Mouse (Mus musculus) thymus, postnatal 14 days (tissue): Measurements from ENCODE around the gene Plce1.
"Not testable (repeated sequence)": the region's sequence is repeated elsewhere in the genome, so short reads cannot be mapped to it uniquely, and the experiment has no call there.

ENCODE experiments used
- DNase-seq: peaks from one replicate; pipeline ENCODE4 v3.0.0; 2021

The Plce1 gene

DNA sequence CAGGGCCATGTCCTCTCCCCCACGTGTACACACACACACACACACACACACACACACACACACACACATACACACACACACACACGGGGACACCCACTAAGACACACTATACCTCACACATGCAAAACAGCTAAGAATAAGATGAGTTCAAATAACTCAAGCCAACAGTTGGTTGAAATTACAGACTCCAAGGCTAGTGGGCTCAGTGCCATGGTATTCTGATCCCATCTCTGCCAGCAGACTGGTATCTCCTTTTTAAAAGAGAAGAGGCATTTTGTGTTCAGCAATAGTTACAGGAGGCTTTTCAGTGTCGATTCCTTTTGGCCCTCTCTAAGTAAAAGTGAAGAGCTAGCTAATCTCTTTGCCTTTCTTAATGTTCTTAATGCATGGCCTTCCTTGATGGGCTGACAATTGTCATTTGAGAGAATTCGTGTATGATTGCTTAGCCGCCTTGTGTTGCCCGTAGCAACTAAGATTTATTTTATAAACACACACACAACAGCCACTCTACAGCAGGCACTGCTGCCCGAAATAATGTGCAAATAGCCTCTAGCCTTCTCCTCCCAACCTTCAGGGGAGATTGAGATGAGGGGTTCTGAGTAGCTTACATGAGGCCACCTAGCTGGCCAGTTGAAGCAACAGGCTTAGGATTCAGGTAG, 111.8 kb downstream of the Plce1 start:
- DNase-seq = no peak

DNA sequence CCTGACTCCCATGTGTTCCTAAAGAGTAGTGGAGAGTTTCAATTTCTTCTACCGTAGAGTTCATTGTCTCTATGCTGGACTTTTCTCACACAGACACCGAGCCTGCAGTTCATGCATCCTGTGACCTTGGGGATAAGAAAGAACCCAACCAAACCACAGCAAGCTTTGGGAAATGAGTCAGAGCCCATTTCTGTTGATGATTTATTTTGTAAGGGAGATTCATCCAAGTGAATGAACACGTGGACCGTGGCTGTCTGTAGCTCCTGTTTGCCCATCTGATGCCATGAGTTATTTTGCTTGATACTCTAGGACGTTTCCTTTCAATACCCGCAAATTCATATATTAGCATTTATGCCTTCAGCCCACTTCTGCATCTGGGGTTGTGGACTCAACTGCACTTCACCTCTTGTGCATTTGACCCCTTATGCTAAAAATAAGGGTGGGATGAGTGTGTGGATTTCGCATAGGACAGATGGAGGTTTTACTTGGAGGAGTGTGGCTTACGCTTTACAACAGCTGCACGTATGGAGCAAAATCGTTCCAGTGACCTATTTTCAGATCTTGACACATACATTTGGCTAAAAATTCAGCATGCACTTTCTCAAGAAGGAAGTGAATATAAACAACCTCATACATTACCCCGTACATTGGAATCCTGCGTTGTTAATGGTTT, 112.5 kb downstream of the Plce1 start:
- no peak for DNase-seq

DNA sequence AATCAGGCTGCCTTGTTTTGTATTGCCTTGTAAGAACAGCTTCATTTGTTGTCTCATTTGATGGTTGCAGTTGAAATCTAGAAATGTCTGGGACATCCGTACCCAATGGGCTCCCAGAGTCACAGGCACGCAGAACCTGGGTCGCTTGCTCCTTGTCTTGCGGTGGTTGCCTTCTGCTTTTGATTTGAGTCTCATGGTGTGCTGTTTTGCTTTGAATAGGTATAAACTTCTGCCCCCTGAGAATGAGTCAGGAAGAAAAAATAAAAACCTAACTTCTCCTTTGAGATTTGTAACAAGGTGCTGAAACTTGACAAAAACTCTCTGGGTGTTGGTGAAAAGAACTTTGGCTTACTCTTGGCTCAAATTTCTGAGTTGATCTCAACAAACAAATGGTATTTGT, 115.2 kb downstream of the Plce1 start:
- no peak for DNase-seq

DNA sequence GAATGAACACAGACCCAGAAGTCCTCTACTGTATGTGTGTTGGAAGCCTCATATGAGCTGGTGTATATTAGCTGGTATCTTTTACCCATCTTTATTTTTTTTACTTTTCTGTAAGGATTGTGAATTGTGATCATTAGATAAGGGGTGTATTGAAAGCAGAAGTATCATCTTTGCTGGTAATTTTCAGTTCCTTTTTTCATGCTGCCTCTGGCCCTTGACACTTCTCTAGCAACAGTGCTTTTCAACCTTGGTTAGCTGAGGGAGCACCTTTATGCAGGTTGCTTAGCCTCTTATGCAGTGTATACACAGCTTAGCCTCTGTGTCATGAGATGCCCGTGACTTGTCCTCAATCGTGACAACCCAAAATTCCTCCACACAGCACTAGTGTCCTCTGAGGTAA, 116.5 kb downstream of the Plce1 start:
- DNase-seq = no peak

DNA sequence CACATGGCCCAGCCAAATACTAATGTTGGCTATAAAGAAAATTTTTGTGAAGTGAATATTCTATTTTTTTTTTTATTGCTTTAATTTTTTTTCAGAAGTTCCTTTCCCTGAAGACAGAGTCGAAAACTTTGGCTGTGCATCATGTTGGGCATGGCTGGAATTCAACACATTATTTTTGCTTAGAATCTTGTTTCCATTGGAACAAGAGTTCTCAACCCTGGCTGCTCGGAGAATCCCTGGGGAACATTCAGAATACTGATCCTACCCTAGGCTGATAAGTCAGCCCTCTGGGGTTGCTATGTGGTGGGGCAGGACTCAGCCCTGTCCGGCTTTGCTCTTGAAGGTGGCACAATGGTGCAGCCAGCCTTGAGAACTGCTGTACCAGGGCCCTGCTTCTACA, 118.1 kb downstream of the Plce1 start:
- no peak for DNase-seq

DNA sequence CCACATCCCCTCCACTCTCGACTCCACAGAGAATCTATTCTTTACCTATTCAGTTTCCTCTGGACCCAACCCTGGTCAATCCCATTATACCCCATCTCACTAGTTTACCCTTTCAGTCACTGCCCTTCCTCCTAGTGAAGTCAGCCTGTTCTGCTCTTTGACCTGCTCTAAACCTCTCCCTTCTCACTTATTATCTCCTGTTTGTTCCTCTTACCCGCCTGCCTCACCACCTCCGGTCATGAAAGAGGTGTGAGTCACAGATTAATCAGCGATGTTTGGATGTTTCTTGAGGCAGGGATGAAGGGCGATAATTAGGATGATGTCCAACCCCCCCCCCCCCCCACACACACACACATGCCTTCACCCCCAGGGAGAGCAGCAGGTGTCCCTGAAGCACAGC, 120.2 kb downstream of the Plce1 start:
- no peak for DNase-seq

DNA sequence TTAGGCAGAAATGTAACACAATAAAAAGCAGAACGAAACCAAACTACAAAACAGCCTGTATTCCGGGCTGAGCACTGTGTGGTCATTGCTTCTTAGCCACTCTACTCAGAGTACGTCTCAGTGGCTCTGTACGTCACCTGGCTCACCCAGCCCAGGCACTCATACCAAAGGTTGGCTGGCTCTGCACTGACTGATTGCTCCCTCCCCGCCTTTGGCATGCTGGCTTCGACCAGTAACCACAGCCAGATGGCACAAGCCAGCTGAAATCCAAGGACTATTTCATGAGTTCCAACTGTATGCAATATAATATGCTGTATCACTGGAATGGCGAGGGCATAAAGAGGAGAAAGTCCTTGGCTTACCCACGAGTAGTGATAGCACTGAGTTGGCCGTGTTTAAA, 121.9 kb downstream of the Plce1 start:
- DNase-seq = no peak

DNA sequence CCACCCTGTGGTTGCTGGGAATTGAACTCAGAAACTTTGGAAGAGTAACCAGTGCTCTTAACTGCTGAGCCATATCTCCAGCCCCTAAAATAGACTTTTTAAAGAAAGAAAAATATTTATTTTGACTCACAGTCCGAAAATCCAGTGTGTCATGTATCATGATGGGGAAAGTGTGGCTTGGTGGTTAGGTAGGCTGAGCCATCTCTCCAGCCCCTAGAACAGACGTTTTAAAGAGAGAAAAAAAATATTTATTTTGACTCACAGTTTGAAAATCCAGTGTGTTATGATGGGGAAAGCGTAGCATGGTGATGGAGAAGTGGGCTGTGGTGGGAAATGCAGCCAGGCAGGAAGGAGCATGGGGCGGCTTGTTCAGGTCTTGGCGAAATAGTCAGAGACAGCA, 126.3 kb downstream of the Plce1 start:
- no peak for DNase-seq

DNA sequence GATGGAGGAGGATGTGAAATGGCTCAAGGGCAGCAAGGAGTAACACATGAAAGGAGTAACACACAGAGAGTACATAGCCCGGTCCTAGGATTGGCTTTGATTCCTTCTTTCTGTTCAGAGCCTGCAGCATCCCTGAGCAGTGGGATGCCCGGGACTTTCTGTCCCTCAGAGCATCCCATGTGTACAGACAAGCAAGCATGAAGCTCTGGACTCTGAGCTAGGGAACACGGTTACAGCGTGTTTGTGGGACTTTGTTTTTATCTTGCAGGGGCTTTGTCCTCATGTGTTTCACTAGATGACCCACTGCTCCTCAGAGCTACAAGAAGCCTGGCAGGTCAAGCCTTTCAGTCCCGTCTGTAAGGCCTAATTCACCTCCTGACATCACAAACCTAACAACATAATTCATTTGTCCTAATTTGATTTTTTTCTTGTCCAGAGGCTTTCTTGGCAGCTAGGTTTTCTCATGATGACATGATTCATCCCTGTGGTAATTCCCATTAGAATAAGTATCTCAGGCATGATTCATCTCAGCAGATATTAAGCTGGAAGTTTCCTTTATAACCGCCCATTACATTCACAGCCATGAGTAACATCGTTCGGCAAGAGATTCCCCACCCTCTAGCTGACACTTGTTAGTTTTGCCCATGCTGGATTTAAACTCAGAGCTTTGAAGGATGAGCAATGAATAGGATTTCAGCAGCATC, 128.2 kb downstream of the Plce1 start:
- DNase-seq = no peak

DNA sequence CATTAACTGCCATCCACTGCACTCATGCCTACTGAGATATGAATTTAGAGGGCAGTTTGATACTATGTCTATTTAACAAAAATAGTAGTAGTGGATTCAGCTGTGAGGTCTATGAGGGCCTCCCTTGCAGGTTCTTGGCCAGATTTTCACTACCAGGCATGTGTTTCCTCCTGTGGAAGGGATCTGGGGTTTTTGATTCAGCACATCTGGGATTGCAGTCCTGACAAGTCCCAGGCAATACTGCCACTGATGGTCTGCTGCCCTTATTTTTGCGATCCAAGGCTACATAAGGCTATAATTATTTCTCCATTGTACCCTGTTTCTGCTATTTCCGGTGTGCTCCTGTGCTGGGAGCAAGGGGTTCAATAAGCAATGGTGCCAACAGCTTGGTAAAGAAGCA, 129.4 kb downstream of the Plce1 start:
- DNase-seq = no peak

DNA sequence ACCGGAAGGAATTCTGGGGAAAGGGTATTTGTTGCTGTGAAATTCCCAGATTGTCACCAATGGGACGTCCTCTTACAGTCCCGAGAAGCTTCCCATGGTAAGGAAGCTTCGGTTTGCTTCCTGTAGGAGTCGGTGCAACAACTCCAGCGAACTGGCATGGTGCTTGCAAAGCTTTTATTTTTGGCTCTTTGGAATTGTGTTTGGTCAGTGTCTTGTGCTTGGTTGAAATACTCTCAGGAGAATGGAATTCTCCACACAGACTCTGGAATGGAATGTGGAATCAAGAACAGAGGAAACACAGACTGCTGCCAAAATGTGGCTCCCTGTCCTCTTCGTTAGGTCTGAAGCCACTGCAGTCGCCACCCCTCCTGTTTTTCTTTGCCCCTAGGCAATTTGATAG, 129.9 kb downstream of the Plce1 start:
- DNase-seq = no peak

DNA sequence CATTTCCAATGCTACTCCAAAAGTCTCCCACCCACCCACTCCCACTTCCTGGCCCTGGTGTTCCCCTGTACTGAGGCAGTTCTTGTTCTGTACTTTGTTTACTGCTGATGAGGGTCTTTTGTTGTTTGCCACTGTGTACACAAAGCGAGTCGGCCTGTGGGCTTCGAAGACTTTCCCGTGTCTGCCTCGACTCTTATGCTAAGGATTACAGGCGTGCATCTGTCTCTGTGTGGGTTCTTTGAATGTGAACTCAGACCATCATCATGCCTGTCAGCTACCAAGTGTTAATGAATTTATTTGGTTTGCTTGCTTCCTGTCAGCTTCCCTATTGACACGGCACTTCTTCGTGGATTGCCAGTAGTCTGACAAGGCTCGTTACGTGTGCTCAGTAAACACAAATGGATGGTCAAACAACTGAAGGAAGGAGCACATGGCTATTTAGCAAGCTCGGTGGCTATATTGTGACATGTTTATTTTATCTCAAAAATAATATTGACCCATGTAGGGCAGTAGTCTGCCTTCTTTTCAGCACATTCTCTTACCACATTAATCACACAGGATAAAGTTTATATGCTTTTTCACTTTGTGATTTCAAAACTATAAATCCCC, 133.3 kb downstream of the Plce1 start:
- DNase-seq = no peak

DNA sequence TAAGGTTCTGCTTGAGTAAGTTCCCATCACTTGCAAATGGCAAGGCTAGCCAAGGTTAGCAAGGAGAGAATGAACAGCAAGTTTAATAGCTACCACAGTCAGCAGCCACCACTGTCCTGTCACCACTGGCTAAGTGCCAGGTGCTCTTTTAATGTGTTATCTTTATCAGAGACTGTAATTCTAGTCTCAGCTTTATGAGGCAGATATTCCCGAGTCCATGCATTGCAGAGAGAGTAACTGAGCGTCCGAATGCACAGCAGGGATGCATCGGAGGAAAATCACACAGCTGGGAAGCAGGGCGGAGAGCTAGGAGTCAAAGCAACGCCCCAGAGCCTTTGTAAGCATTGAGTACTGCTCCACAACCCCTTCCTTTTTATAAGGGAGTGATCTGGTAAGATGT, 134.4 kb downstream of the Plce1 start:
- DNase-seq = no peak

DNA sequence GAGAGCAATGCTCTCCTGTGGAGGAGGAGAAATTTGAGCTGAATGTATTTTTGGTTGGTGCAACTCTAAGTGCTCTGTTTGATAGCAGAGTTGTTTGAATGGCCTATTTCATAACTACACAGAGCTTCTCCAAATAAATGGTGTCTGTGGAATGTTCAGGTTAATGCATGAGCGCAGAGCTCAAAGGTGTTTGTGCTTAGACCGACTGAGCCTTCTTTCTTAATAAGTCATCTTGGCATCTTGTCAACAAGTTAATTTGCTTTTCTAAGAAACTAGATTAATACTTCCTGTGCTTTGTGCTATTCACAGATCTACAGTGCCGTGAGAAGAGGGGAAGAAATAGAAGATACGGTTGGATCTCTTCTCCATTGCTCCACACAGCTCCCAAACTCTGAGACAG, 139.2 kb downstream of the Plce1 start:
- DNase-seq = no peak

DNA sequence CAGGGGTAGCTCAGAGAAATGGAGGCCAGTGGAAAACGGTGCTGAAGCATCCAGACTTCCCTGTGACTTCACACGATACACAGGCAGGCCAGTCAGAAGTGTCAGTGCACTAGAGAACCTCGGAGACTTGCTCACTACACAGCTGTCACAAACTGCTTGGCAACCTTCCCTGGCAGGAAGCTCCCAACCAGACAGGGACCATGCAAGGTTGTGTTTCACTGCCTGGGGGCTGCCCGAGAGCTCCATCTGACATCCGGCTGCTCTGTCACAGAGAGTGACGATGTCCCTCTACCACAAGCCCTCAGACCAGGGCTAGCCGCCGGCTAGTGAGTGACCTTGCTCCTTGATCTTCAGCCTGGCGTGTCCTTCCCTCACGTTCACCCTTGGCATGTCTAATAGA, 140.6 kb downstream of the Plce1 start:
- no peak for DNase-seq

DNA sequence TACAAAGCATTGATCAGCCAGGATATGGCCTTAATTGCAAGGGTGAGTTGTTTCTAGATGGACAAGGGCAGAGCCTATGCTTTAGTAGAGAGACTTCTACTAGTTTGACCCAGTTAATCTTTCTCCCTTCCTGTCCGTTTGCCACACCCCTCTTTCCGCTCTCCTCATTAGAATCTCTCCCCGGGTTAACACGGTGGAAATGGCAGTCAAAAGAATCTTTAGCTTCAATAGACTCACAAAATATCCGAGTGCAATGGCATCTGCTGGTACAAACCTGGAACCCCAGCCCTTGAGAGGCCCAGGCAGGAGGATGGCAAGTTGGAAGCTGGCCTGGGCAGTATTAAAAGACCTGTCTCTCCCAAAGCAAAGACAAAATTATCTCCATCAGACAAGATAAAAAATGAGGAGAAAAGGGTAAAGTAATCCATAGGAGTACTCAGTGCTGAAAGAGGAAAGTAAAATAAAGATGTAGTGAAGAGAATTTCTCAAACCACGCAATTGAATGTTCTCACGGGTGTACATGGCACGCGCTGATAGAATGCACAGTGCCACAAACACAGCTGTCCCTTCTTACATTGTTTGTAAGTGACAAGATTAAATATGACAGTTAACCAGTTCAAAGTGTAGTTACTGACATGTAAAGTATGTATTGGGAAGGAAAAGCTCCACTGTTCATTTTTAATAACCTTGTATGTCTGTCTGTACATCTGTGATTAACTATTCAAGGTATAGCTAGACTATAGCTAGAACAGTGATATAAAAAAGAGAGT, 145.5 kb downstream of the Plce1 start:
- DNase-seq = no peak

DNA sequence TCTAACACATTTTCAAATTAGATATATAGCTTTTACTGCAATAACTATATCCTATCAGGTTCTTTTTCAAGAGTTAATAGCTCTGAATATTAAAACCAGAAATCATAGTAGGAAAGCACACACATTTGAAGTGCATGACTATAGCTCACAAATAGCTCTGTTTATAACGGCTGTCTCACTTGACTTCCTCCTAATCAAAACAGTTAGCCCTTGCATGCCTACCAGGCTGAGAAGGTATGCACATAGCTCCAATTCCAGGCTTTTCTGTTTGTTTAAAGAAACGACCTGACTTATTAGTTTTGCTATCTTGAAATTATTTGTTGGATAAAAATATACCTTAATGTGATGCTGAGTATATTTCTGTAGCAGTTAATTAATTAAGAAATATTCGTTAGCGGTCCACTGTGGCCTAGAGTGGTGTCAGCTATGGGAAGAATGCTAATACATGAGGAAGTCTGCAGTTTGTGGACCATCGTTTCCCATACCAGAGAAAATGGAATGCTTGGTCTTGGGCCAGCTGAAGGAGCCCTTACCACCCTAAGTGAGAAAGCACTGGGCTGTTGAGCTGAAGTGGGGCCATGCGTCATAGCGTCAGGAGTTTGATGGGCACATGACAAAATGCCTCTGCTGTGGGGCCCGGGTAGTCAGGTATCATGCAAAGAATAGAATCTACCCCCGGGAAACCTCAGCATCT, 146.3 kb downstream of the Plce1 start:
- no peak for DNase-seq

DNA sequence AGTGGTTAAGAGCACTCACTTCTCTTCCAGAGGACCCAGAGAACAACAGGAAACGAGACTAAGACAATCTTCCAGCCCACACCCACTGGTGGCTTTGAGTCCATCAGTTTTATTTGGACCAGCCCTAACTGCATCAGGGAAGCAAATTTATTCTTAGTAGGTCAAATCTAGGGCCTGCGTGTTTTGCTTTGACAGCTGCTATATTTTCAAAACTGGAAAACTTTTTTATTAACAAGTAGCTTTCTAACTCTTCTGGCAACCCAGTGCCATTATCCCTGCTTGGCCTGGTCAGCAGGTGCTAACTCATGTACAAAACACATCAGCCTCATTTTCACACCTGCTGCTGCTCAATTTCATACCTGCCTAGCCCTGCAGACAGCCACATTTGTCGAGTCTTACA, 151.3 kb downstream of the Plce1 start:
- no peak for DNase-seq

DNA sequence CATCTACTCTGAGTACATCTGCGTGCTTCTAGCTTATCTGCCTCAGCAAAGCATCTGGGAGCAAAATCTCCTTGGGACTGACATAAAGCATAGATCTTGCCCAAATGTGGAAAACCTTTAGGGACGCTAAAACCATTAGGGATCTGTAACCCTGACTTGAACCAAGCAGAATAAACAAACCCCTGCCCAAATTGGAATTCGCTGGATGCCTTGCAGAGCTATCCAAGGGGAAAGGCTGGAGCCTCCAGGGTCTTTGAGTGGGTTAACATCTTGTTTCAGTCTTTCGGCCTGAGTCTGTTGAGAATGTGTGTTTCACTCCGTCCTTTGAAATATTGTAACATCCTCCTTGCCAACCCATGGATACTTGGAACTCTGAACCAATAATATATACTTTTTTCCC, 152.4 kb downstream of the Plce1 start:
- DNase-seq = no peak

DNA sequence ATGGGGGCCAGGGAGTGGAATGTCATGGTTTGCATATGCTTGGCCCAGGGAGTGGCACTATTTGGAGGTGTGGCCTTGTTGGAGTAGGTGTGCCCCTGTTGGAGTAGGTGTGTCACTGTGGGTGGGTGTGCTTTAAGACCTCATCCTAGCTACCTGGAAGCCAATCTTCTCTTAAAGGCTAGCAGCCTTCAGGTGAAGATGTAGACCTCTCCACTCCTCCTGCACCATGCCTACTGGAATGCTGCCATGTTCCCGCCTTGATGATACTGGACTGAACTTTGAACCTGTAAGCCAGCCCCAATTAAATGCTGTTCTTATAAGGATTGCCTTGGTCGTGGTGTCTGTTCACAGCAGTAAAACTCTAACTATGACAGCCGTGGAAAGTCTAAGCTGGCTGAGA, 158.1 kb downstream of the Plce1 start:
- no peak for DNase-seq

DNA sequence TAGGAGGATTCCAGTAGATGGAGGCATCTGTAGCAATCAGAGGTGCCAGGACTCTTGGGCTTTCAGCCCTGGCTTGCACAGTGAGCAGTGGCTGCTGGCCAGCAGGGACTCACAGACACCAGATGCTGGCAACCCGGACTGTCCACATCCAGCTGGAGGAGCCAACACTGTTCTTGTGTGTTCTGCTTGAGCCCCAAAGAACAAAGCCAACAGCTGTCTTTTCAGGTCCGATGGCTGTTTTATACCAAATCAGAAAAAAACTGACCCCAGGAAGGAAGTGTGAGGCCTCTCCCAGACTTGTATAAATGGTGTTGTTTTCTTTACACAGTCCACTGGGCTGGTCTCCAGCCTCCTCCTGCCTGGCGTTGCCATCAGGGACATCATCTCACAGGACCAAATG, 158.9 kb downstream of the Plce1 start:
- no peak for DNase-seq

DNA sequence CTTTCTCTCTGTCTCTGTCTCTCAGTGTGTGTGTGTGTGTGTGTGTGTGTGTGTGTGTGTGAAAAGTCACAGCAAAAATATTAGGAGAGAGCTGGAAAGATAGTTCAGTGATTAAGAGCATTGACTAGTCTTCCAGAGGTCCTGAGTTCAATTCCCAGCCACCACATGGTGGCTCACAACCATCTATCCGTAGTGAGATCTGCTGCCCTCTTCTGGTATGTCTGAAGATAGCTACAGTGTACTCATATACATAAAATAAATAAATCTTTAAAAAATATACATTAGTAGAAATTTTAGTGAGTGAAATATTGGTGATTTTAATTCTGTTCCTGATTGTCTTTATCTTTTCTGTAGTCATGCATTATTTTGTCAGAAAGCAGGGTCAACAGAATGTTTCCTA, 161.6 kb downstream of the Plce1 start:
- not testable (repeated sequence) for DNase-seq
